Mouse (Mus musculus) testis, postnatal 10 days (tissue): ENCODE data around the gene Hdlbp.
A peak's percentile ranks its signal among the peaks of the same experiment; 100 is the strongest.
"Not testable (repeated sequence)": the region's sequence is repeated elsewhere in the genome, so short reads cannot be mapped to it uniquely, and the experiment has no call there.

Experiments
- DNase-seq: peaks from one replicate; pipeline ENCODE4 v3.0.0; 2021; ENCODE audit warnings: low spot score

The Hdlbp gene

DNA sequence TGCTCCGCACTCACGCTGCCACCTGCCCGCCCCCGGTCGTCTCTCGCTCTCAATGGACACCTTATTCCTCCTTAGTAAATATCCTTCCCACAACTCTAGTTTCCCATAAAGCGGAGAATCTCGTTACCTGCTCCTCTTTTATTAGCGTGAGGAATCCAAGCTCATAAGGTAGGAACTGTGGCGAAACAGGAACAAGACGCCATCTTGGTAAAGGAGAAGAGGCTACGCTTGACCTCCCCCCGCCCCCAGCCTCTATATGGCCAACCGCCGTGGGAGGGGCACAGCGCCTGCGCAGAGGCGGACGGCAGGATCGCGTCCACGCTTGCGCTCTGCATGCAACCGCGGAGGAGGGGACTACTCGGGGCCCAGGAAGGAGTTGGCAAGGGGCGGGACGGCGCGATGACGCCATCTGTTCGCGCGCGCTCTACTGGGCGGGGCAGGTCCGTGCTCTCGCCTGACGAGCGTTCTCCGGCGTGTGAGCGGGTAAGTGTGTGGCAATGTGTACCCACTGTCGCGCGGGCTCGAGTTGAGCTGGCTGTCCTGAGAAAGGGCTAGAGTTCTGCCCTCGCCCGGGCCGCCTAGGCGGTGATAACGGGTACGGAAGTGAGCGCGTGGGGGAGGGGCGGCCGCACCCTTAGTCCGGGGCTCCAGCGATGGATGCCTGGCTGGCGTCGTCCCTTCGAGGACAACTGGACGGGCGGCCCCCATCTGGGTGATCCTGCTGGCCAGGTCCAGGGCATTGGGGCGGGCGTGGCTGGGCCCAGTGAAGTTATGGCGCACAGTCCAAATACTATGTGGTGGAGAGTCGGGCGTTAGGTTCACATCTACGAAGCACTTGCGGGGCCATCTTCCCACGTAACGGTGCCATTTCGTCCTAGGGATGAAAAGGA is at the start of gene Hdlbp:
Gene Hdlbp (minus strand): TSS at position 230 of the 890 bp plus-strand sequence.
- DNase-seq: peak; percentile 99

GRCm38 (mm10) chr1:93522325-93522724 is 43.7 kb upstream of the Hdlbp start:
- no peak for DNase-seq

DNA sequence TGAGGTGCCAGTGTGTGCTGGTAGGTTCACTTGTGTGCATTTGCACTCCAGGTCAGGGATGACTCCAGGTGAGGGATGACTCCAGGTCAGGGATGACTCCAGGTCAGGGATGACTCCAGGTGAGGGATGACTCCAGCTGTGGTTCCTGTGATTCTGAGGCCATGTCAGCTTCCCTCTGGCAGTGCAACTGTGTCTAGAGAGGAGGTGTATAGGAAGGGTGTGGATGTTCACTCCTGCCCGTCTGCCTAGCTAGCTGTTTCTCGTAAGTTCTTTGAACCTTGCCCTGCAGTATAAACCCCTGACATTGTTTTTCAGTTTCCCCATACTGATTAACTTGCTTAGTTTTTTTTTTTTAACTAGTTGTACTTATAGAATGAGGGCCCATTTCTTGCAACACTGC is 42.9 kb upstream of the Hdlbp start:
- DNase-seq: no peak

DNA sequence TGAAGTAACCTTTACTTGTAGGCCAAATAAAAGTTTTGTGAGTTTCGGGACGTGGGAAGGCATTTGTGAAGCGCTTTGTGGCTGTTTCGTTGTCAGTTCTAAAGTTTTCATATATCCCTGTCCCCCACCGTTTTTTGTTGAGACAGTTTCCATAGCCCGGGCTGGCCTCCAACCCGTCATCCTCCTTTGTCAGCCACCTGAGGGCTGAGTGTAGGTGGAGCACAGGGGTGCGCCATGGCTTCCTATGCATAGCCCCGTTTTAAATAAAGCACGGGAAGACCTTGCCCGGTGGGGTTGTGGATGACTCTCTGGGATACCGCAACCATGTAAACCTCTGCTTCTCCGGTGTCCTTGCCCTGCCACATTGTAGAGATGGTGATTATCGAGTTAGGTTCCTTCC is 34.6 kb upstream of the Hdlbp start:
- DNase-seq: no peak

GRCm38 (mm10) chr1:93512351-93512690 is 33.7 kb upstream of the Hdlbp start:
- DNase-seq: no peak

DNA sequence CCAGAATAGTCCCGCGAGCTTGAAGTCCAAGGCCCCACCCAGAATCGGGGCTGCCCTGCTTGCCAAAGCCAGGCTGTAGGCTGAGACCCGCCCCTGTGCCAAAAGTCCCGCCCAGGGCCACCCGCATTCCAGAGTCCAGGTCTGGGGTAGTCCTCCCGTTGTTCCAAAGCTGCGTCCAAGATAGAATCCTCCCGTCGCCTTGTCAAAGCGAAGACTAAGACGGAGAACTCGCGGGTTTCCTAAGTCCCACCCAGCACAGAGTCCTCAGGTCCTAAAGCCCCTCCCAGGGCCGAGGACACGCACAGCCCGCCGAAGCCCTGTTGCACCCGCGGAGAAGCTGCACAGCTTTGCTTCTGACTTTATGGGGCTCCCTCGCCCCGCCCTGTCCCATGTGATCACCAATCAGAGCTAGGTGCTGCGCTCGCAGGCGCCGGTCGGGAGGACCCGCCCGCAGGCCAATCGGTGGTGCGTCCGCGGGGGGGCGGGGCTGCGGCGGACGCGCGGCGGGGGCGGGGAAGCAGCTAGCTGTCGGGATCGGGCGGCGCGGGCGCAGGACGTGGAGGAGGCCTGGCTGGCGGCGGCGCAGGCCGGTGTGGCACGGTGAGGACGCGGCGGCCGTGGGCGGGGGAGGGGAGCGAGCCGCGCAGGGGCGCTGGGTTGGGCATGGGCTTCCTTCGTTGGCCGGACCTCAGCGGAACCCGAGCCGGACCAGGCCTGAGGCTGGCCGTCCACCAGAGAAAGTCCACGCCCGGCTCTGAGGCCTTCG is 33.2 kb upstream of the Hdlbp start, which contains the start of gene Farp2:
Gene Farp2 (plus strand): TSS at position 495 of the 766 bp plus-strand sequence.
- DNase-seq: peak; percentile 95

- peak; percentile 49 for DNase-seq
These were observed 30.0 kb upstream of the Hdlbp start for GRCm38 (mm10) chr1:93508576-93508975.

GRCm38 (mm10) chr1:93506944-93507676 is 28.5 kb upstream of the Hdlbp start:
- no peak for DNase-seq

DNA sequence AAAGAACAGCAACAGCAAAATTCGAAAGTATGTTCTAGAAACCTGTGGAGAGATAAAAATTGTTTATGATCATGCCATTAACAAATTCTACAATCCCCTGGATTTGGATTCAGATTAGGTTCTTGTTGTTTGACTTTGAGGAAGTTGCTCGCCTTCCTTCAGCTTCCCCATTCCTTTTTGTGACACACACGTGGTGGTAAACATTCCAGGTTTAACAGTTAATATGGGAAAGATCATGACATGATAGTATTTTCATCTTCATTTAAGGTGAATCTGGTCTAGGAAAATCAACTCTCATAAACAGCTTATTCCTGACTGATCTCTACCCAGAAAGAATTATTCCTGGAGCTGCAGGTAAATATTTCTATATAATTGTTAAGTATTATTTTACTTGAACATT is 16.7 kb upstream of the Hdlbp start:
- no peak for DNase-seq

- DNase-seq: not testable (repeated sequence)
These were observed 7.7 kb upstream of the Hdlbp start for GRCm38 (mm10) chr1:93486302-93486701.

GRCm38 (mm10) chr1:93479476-93480083 is 965 bp upstream of the Hdlbp start:
- DNase-seq: peak; percentile 49

DNA sequence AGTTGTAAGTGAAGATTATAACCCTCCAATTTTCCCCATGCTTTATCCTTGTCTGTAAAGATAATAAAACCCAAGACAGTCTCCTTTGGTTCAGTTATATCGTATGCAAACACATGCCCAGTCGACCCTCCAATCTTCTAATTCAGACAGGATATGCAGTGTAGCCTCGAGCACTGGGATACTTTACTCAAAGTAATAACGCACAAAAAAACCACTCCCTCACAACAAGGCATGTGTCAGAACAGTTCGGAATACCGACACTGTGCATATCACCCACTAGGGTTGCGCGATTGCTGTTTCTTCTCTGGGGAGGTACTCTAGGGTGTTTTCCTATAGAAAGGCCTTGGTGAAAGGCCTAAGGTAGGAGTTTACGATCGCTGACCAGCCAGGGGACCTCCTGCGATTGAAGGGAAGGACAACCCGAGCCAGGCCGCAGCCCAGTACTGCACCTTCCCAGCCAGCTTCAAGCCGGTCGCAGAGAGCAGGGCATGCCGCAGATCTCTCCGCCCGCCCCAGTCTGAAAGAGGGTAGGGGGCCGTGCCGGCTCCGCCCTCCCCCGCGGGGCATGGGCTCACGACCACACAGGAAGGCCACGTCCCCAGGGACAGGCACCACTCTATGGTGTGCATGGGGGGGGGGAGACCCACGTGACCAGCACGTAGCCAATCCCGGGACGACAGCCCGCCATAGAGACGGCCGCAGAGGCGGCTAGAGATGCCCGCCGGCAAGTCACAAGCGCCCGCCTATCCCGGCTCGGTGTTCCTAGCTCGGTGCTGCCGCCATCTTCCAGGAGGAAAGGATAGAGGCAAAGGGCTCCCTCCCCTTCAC is 643 bp downstream of the Hdlbp start:
- DNase-seq: peak; percentile 97

DNA sequence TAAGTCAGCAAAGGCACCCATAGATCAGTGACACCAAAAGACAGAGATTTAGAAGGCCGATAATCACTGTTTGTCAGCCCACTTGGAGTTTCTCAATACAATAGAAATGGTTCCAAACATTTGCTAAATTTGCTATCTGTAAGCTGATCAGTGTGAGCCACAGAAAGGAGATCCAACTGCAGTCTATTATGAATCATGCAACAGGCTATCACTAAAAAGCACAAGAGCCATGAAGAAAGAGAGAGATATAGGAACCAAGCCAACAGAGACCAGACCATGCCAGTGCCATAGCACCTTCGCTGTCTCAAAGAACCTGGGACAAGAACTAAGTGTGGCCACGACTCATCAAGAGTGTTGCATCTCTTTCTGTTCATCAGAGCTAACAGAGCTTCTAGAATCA is 2.9 kb downstream of the Hdlbp start:
- no peak for DNase-seq

GRCm38 (mm10) chr1:93468626-93469025 is 10.0 kb downstream of the Hdlbp start:
- DNase-seq: no peak

DNA sequence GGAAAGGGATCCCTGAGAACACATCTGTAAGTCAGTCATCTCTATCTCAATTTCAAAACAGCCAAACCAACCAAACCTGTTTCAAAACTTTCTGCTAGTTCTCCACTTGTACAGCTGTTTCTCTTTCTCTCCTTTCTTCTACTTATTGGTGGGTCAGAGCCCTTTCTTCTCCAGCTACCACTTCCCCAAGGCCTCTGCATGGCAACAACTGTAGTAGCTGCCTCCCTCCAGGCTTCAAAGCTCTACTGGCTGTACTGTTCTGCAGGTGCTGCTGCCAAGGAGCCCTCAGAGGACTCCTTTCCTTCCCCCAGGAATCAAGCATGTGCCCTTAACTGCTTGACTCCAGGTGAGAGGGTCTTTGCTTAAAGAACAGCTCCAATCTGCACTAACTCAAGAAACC is 12.9 kb downstream of the Hdlbp start:
- no peak for DNase-seq

GRCm38 (mm10) chr1:93465066-93465465 is 13.5 kb downstream of the Hdlbp start:
- DNase-seq: no peak

DNA sequence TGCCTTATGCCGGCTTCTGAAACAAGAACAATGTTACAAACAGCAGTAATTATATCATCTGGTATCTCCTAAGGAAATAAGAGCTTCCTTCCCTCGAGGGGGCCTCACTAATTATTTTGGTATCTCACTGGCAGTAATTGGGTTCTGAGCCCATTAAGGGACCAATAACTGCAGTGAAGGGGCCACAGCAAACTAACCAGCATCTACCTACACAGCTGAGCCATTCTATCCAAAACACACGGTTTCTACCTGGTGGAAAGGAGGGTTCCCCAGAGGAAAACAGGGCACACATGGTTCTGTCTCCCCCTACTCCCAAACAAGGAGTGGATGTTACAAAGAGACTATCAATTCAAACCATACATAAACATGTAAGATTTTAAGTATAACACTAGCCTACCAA is 19.5 kb downstream of the Hdlbp start:
- no peak for DNase-seq

- DNase-seq: no peak
These were observed 20.3 kb downstream of the Hdlbp start for GRCm38 (mm10) chr1:93458357-93458756.

- DNase-seq: no peak
These were observed 24.8 kb downstream of the Hdlbp start for GRCm38 (mm10) chr1:93453721-93454255.

DNA sequence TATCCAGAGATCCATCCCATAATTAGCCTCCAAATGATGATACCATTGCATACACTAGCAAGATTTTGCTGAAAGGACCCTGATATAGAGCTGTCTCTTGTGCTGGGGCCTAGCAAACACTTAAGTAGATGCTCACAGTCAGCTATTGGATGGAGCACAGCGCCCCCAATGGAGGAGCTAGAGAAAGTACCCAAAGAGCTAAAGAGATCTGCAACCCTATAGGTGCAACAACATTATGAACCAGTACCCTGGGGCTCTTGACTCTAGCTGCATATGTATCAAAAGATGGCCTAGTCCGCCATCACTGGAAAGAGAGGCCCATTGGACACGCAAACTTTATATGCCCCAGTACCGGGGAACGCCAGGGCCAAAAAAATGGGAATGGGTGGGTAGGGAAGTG is 28.5 kb downstream of the Hdlbp start:
- DNase-seq: not testable (repeated sequence)

GRCm38 (mm10) chr1:93445822-93446162 is 32.8 kb downstream of the Hdlbp start:
- DNase-seq: no peak
